Mouse (Mus musculus) ES-E14 (cell line): ENCODE data around the gene Wdr24. TPM values are rescaled to one million over a fixed set of nuclear protein-coding genes. Genes with fewer than 3 reads are reported as not detected.

Experiments
- DNase-seq: peaks from one replicate; pipeline ENCODE4 v3.0.0-alpha.2; 2013; ENCODE audit warnings: low read depth, low spot score
- H3K27ac ChIP-seq: 2 replicates; pipeline ENCODE4 v1.5.1; 2012; ENCODE audit warnings: low read depth, mild to moderate bottlenecking, low read length, moderate library complexity, mixed read lengths; ENCODE audit not compliant: poor library complexity, insufficient read depth, severe bottlenecking
- H3K36me3 ChIP-seq: 2 replicates; pipeline ENCODE4 v1.6.1; 2012; ENCODE audit warnings: mild to moderate bottlenecking, low read length, moderate library complexity, mixed read lengths; ENCODE audit not compliant: control insufficient read depth, poor library complexity, insufficient read depth, severe bottlenecking
- H3K4me1 ChIP-seq, 2 experiments: fragments of 150-350 bp in 1 of 2; sonication (generic) in 1 of 2; 2 replicates each; pipeline ENCODE4 v1.6.1; 2012; ENCODE audit warnings: low read length in 2 of 2, mild to moderate bottlenecking in 1 of 2, mixed read lengths in 1 of 2; ENCODE audit not compliant: control insufficient read depth in 2 of 2, insufficient read depth in 2 of 2, poor library complexity in 1 of 2
- H3K4me3 ChIP-seq, 2 experiments: fragments of 150-350 bp in 1 of 2; sonication (generic) in 1 of 2; 2 replicates each; pipeline ENCODE4 v1.5.1; 2012; ENCODE audit warnings: low read length in 2 of 2, low read depth in 1 of 2, mild to moderate bottlenecking in 1 of 2, mixed read lengths in 1 of 2; ENCODE audit not compliant: insufficient read depth in 1 of 2, poor library complexity in 1 of 2, severe bottlenecking in 1 of 2
- H3K9ac ChIP-seq: 2 replicates; pipeline ENCODE4 v1.6.1; 2012; ENCODE audit warnings: low read depth, mild to moderate bottlenecking, low read length, mixed read lengths; ENCODE audit not compliant: poor library complexity, insufficient read depth, severe bottlenecking
- H3K9me3 ChIP-seq: fragments of 150-350 bp; sonication (generic); 2 replicates; pipeline ENCODE4 v1.6.1; 2012; ENCODE audit warnings: low read depth, mild to moderate bottlenecking, low read length; ENCODE audit not compliant: control insufficient read depth, insufficient read depth
- CHD2 ChIP-seq: IDR thresholded peaks from 2 replicates; pipeline ENCODE4 v1.6.1; 2014; ENCODE audit warnings: mild to moderate bottlenecking, low read depth, low read length, inconsistent platforms
- HCFC1 ChIP-seq: IDR thresholded peaks from 2 replicates; pipeline ENCODE4 v1.6.1; 2012; ENCODE audit warnings: low read length, inconsistent platforms, borderline replicate concordance; ENCODE audit not compliant: insufficient read depth
- MAFK ChIP-seq: IDR thresholded peaks from 2 replicates; pipeline ENCODE4 v1.6.1; 2014; ENCODE audit warnings: mild to moderate bottlenecking, low read depth, low read length, inconsistent platforms; ENCODE audit not compliant: insufficient read depth
- ZC3H11A ChIP-seq: IDR thresholded peaks from 2 replicates; pipeline ENCODE4 v1.6.1; 2012; ENCODE audit warnings: low read depth, mild to moderate bottlenecking, inconsistent platforms, low read length, borderline replicate concordance
- ZNF384 ChIP-seq: IDR thresholded peaks from 2 replicates; pipeline ENCODE4 v1.6.1; 2012; ENCODE audit warnings: low read depth, low read length, inconsistent platforms
- in situ Hi-C, 2 experiments: fragments of 600-800 bp; cut with MboI; formaldehyde crosslinking; loops; one replicate each; pipeline ENCODE4 v1.15.1; 2025; ENCODE audit warnings: low sequenced_read_pairs in 2 of 2, inconsistent platforms in 1 of 2; ENCODE audit not compliant: unreplicated experiment in 2 of 2
- total RNA-seq: library from RNA; depleted of rRNA; stranded (reverse); fragments of 300-350 nt; gene quantifications from 2 replicates; pipeline ENCODE4 v1.2.3, GENCODE M21; 2012

Gene Wdr24
- total RNA-seq, 1 experiment: 28.6 TPM

DNA sequence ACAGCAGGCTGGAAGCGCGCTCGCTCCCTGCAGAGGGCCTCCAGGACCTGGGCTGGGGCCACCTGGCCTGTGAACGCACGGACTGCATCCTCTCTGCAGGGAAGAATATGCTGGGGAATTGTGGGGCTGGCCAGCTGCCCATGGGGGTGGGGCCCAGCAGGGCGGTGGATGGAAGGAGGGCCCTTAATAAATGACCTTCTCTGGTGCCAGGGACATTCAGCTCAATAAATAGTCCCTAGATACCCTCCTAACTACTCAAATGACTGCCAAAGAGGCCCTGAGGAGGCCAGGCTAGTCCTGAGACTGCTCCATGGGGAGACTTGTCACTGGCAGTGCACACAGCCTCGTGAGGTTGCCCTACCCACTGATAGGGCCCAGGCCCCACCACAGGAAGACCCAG, 40.3 kb upstream of the Wdr24 start:
- Histone ChIP-seq H3K4me1 (peaks cover 3 to 5% of the 10 kb centered on the region in 2 experiments; a peak in 1 of 4 replicates), H3K4me3 (no peak overlapping the region), H3K36me3 (peaks cover 38% of the 10 kb centered on the region), H3K9me3 (no peaks in the 10 kb centered on the region), H3K27ac (no peak overlapping the region), H3K9ac (no peak overlapping the region)
- TF ChIP-seq MAFK (no peak), CHD2 (no peak), ZC3H11A (no peak), ZNF384 (no peak), HCFC1 (no peak)
- in situ Hi-C loops: no loop called here
- no peak for DNase-seq

GRCm38 (mm10) chr17:25783861-25784574, 39.4 kb upstream of the Wdr24 start:
- Histone ChIP-seq H3K4me1 (peaks cover 3 to 5% of the 10 kb centered on the region in 2 experiments; a peak in 1 of 4 replicates), H3K9me3 (no peaks in the 10 kb centered on the region), H3K4me3 (no peak overlapping the region), H3K36me3 (peaks cover 36% of the 10 kb centered on the region), H3K27ac (no peak overlapping the region), H3K9ac (no peak overlapping the region)
- in situ Hi-C loops: no loop called here
- no peak for DNase-seq
- TF ChIP-seq HCFC1: no peak
- TF ChIP-seq ZC3H11A: no peak
- TF ChIP-seq ZNF384: no peak
- no peak for TF ChIP-seq CHD2
- TF ChIP-seq MAFK: no peak

DNA sequence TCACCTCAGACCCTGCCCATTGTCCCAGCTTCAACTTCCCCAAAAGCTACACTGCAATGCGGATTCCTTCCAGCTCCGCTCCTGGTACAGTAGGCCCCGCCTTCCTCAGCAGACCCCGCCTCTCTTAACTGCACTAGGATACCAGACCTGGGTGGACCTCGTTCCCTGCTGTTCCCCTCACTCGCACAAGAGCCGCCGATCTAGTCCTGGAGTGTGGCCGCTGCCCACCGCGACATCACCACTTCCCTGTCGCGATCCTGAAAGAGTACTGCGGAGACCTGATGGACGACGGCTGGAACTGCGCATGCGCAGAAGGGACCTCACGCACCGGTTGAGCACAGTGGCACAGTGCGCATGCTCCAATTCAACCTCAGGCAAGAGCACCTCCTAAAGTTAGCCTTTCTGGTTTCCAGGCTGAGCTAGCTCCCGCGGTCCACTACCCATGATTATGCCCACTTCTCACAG, 38.1 kb upstream of the Wdr24 start, which contains the start of gene Haghl:
Haghl (minus strand) TSS at position 393 of the 465 bp plus-strand sequence.
- no peak; the same call in 1 of the 2 replicates for TF ChIP-seq HCFC1
- no peak for TF ChIP-seq MAFK
- TF ChIP-seq CHD2: no peak
- TF ChIP-seq ZNF384: no peak
- TF ChIP-seq ZC3H11A: no peak
- Histone ChIP-seq H3K9me3 (no peaks in the 10 kb centered on the region), H3K27ac (peak within 1 kb of the TSS; percentile 61), H3K4me1 (peaks cover 3 to 5% of the 10 kb centered on the region in 2 experiments; a peak in 1 of 4 replicates), H3K9ac (peak within 1 kb of the TSS; percentile 81), H3K4me3 (peak within 1 kb of the TSS; percentile 73 to 89), H3K36me3 (peaks cover 26% of the 10 kb centered on the region)
- peak; percentile 96 for DNase-seq
- in situ Hi-C loops: no loop called here

GRCm38 (mm10) chr17:25786280-25786679, 37.1 kb upstream of the Wdr24 start, which contains the start of gene Ccdc78:
Ccdc78 (plus strand) TSS chr17:25786580.
- Histone ChIP-seq H3K9ac (peak within 1 kb of the TSS; percentile 81), H3K27ac (no peak within 1 kb of the TSS), H3K4me3 (peak within 1 kb of the TSS; percentile 73 to 89), H3K4me1 (peaks cover 3 to 6% of the 10 kb centered on the region in 2 experiments; a peak in 1 of 4 replicates), H3K36me3 (peaks cover 22% of the 10 kb centered on the region), H3K9me3 (no peaks in the 10 kb centered on the region)
- TF ChIP-seq CHD2 (no peak), HCFC1 (no peak), ZNF384 (no peak), ZC3H11A (no peak), MAFK (no peak)
- in situ Hi-C loops: no loop called here
- no peak for DNase-seq
